23 mouse cellular contexts compared by ENCODE assay signal in genomic region chr11:118412601-118413000, GRCm38 (mm10). TPM values are rescaled to one million over a fixed set of nuclear protein-coding genes. Genes with fewer than 3 reads are reported as not detected.
DNase-seq lines count a peak whose midpoint lies in the region; ATAC-seq and TF ChIP-seq lines count a peak whose summit lies in the region.
"Had no signal": no experiment of that assay in that cellular context is flagged by ENCODE, and none has a peak within 500 bp of the region (broad histone marks: within the 10 kb centered on the region; RNA-seq: fewer than 3 reads in every experiment).

No protein-coding gene starts in this region.

- no peak for ATAC-seq in embryonic facial prominence, embryonic 13.5 days (ENCODE audit: insufficient number of reproducible peaks, insufficient read depth, low FRiP score, low TSS enrichment, low read depth)
- no peak for ATAC-seq in heart, postnatal 0 days (ENCODE audit: insufficient read depth, low read depth)
- no peak for ATAC-seq in kidney, embryonic 14.5 days (ENCODE audit: low FRiP score, low TSS enrichment)
- ATAC-seq: midbrain, embryonic 16.5 days had no signal

- 86% methylated on average over 2 of the region's 2 CpGs for WGBS in embryonic facial prominence, embryonic 13.5 days
- 84% methylated on average over 2 of the region's 2 CpGs for WGBS in embryonic facial prominence, embryonic 10.5 days
- WGBS in heart, postnatal 0 days, result 73% methylated on average over 2 of the region's 2 CpGs
- 86% methylated on average over 2 of the region's 2 CpGs for WGBS in heart, embryonic 10.5 days
- WGBS in kidney, embryonic 14.5 days, result 84% methylated on average over 2 of the region's 2 CpGs

- H3K4me1 ChIP-seq in embryonic facial prominence, embryonic 13.5 days, result peaks cover 14% of the 10 kb centered on the region
- H3K4me1 ChIP-seq in embryonic facial prominence, embryonic 10.5 days, result peaks cover 14% of the 10 kb centered on the region
- H3K4me1 ChIP-seq in heart, postnatal 0 days (ENCODE audit: control insufficient read depth, insufficient read depth), result no peaks in the 10 kb centered on the region
- peaks cover 50% of the 10 kb centered on the region for H3K4me1 ChIP-seq in heart, embryonic 10.5 days
- peaks cover 28% of the 10 kb centered on the region for H3K4me1 ChIP-seq in kidney, embryonic 14.5 days (ENCODE audit: control insufficient read depth, insufficient read depth, low read length)

- no peak for DNase-seq in embryonic facial prominence, embryonic 10.5 days (ENCODE audit: low spot score)
- no peak for DNase-seq in heart, postnatal 0 days (ENCODE audit: low spot score)
- no peak for DNase-seq in heart, embryonic 10.5 days (ENCODE audit: low spot score)
- peak; percentile 60 to 81 for DNase-seq in kidney, adult 8-10 months
- peak; percentile 44 for DNase-seq in kidney, postnatal 14 days
- DNase-seq in left cerebral cortex, adult 18-20 months (ENCODE audit: low spot score in 2 of 2), result no peak
- DNase-seq: adrenal gland, adult 8-10 months; gastrocnemius, adult 2 months; gastrocnemius, postnatal 36 days; heart, adult 2 months; layer of hippocampus, postnatal 36 days; thymus, adult 2 months; thymus, postnatal 36 days had no signal

- no peak overlapping the region for H3K4me2 ChIP-seq in embryonic facial prominence, embryonic 13.5 days
- H3K4me2 ChIP-seq in heart, postnatal 0 days (ENCODE audit: low read depth, low read length), result no peak overlapping the region
- no peak overlapping the region for H3K4me2 ChIP-seq in kidney, embryonic 14.5 days (replicated peaks; ENCODE audit: low read depth, low read length)
- H3K4me2 ChIP-seq: embryonic facial prominence, embryonic 12.5 days; liver, embryonic 15.5 days; lung, embryonic 15.5 days; midbrain, embryonic 11.5 days had no signal

- no peaks in the 10 kb centered on the region for H3K9me3 ChIP-seq in embryonic facial prominence, embryonic 13.5 days
- H3K9me3 ChIP-seq in embryonic facial prominence, embryonic 10.5 days, result no peaks in the 10 kb centered on the region
- H3K9me3 ChIP-seq in heart, postnatal 0 days (replicated peaks; ENCODE audit: control insufficient read depth, low read length), result no peaks in the 10 kb centered on the region
- H3K9me3 ChIP-seq in heart, embryonic 10.5 days, result no peaks in the 10 kb centered on the region
- no peaks in the 10 kb centered on the region for H3K9me3 ChIP-seq in kidney, embryonic 14.5 days (ENCODE audit: control insufficient read depth, low read length)
- H3K9me3 ChIP-seq: embryonic facial prominence, embryonic 12.5 days; G1E; liver, embryonic 15.5 days; lung, embryonic 15.5 days had no signal

- no peak overlapping the region for H3K27ac ChIP-seq in embryonic facial prominence, embryonic 13.5 days
- no peak overlapping the region for H3K27ac ChIP-seq in embryonic facial prominence, embryonic 10.5 days (replicated peaks)
- 0 out of 2 replicates have a peak overlapping the region, but pooled peaks have one; percentile 15 for H3K27ac ChIP-seq in heart, postnatal 0 days (ENCODE audit: low read depth)
- no peak overlapping the region for H3K27ac ChIP-seq in heart, embryonic 10.5 days
- H3K27ac ChIP-seq in kidney, embryonic 14.5 days (ENCODE audit: low read depth, low read length), result no peak overlapping the region
- H3K27ac ChIP-seq: embryonic facial prominence, embryonic 12.5 days; gastrocnemius, adult 2 months; heart, adult 2 months; liver, embryonic 15.5 days; lung, embryonic 15.5 days had no signal

- H3K36me3 ChIP-seq in embryonic facial prominence, embryonic 13.5 days, result peaks cover 97% of the 10 kb centered on the region
- H3K36me3 ChIP-seq in embryonic facial prominence, embryonic 10.5 days (replicated peaks), result peaks cover 87% of the 10 kb centered on the region
- peaks cover 44% of the 10 kb centered on the region for H3K36me3 ChIP-seq in heart, postnatal 0 days (replicated peaks; ENCODE audit: control insufficient read depth, insufficient read depth, low read length)
- peaks cover 79% of the 10 kb centered on the region for H3K36me3 ChIP-seq in heart, embryonic 10.5 days
- peaks cover 53% of the 10 kb centered on the region for H3K36me3 ChIP-seq in kidney, embryonic 14.5 days (ENCODE audit: control insufficient read depth, insufficient read depth, low read length)

- no peak for TF ChIP-seq CTCF in heart, postnatal 0 days (IDR thresholded peaks at IDR 0.05; ENCODE audit: low read depth)

- H3K27me3 ChIP-seq in embryonic facial prominence, embryonic 13.5 days, result no peaks in the 10 kb centered on the region
- no peaks in the 10 kb centered on the region for H3K27me3 ChIP-seq in embryonic facial prominence, embryonic 10.5 days (replicated peaks; ENCODE audit: low read depth, poor library complexity, severe bottlenecking)
- no peaks in the 10 kb centered on the region for H3K27me3 ChIP-seq in heart, postnatal 0 days (ENCODE audit: control insufficient read depth, insufficient read depth, low read length)
- 0 out of 2 replicates have a peak, but pooled peaks cover 3% of the 10 kb centered on the region for H3K27me3 ChIP-seq in heart, embryonic 10.5 days (ENCODE audit: insufficient read depth, poor library complexity, severe bottlenecking)
- no peaks in the 10 kb centered on the region for H3K27me3 ChIP-seq in kidney, embryonic 14.5 days (ENCODE audit: control insufficient read depth, insufficient read depth, low read length)
- H3K27me3 ChIP-seq: embryonic facial prominence, embryonic 12.5 days; liver, embryonic 15.5 days; lung, embryonic 15.5 days had no signal

- no peak overlapping the region for H3K4me3 ChIP-seq in embryonic facial prominence, embryonic 13.5 days
- no peak overlapping the region for H3K4me3 ChIP-seq in embryonic facial prominence, embryonic 10.5 days
- no peak overlapping the region for H3K4me3 ChIP-seq in heart, postnatal 0 days (ENCODE audit: low read depth, low read length)
- H3K4me3 ChIP-seq in heart, embryonic 10.5 days, result no peak overlapping the region
- no peak overlapping the region for H3K4me3 ChIP-seq in kidney, embryonic 14.5 days (ENCODE audit: low read length)
- H3K4me3 ChIP-seq: embryonic facial prominence, embryonic 12.5 days; gastrocnemius, adult 2 months; heart, adult 2 months; liver, embryonic 15.5 days; lung, embryonic 15.5 days had no signal

- no peak for TF ChIP-seq EP300 in heart, postnatal 0 days (IDR thresholded peaks at IDR 0.05; ENCODE audit: low read depth)

- H3K9ac ChIP-seq in embryonic facial prominence, embryonic 13.5 days, result 0 out of 2 replicates have a peak overlapping the region, but pooled peaks have one; percentile 49
- no peak overlapping the region for H3K9ac ChIP-seq in heart, postnatal 0 days (replicated peaks; ENCODE audit: low read depth, low read length)
- no peak overlapping the region for H3K9ac ChIP-seq in kidney, embryonic 14.5 days (ENCODE audit: low read depth, low read length)
- H3K9ac ChIP-seq: embryonic facial prominence, embryonic 12.5 days; liver, embryonic 15.5 days; lung, embryonic 15.5 days had no signal

RNA-seq across cellular contexts. Expression of gene Cant1, which starts 6.3 kb away (rescaled TPM):
- polyA plus RNA-seq in embryonic facial prominence, embryonic 13.5 days (2015; fragmentation: Nextera tagmentation; extraction: Ambion mirVana), result 28.9 and 30.7 TPM in 2 replicates
- 20.2 and 20.8 TPM in 2 replicates for polyA plus RNA-seq in embryonic facial prominence, embryonic 10.5 days (2016; fragmentation: Nextera tagmentation; extraction: Ambion mirVana)
- 28.3 and 35.5 TPM in 2 replicates for total RNA-seq in heart, postnatal 0 days (2014; rRNA removed; ENCODE audit: low replicate concordance)
- 10.4 and 12.6 TPM in 2 replicates for polyA plus RNA-seq in heart, postnatal 0 days (2015; fragmentation: Nextera tagmentation; extraction: Ambion mirVana)
- 22.4 and 23.5 TPM in 2 replicates for polyA plus RNA-seq in heart, embryonic 10.5 days (2016; fragmentation: Nextera tagmentation; extraction: Ambion mirVana)
- 19.0 and 24.1 TPM in 2 replicates for polyA plus RNA-seq in kidney, embryonic 14.5 days (2014; fragmentation: Nextera tagmentation; extraction: Ambion mirVana)
- 10 to 100 TPM; 38.7 to 40.4 TPM for total RNA-seq in left cerebral cortex, adult 18-20 months (2021)

RNA-seq across cellular contexts. Expression of gene Lgals3bp, which starts 10.7 kb away (rescaled TPM):
- polyA plus RNA-seq in embryonic facial prominence, embryonic 13.5 days (2015; fragmentation: Nextera tagmentation; extraction: Ambion mirVana), result 5.6 and 6.8 TPM in 2 replicates
- polyA plus RNA-seq in embryonic facial prominence, embryonic 10.5 days (2016; fragmentation: Nextera tagmentation; extraction: Ambion mirVana), result 0.86 and 0.88 TPM in 2 replicates
- total RNA-seq in heart, postnatal 0 days (2014; rRNA removed; ENCODE audit: low replicate concordance), result 77.9 and 83.1 TPM in 2 replicates
- polyA plus RNA-seq in heart, postnatal 0 days (2015; fragmentation: Nextera tagmentation; extraction: Ambion mirVana), result 27.6 and 28.6 TPM in 2 replicates
- polyA plus RNA-seq in heart, embryonic 10.5 days (2016; fragmentation: Nextera tagmentation; extraction: Ambion mirVana), result 5.1 and 6.2 TPM in 2 replicates
- 11.8 and 13.0 TPM in 2 replicates for polyA plus RNA-seq in kidney, embryonic 14.5 days (2014; fragmentation: Nextera tagmentation; extraction: Ambion mirVana)
- total RNA-seq in left cerebral cortex, adult 18-20 months (2021), result 10 to 100 TPM; 21.7 to 21.9 TPM

RNA-seq across cellular contexts. Expression of gene C1qtnf1, which starts 15.4 kb away (rescaled TPM):
- 14.7 and 16.5 TPM in 2 replicates for polyA plus RNA-seq in embryonic facial prominence, embryonic 13.5 days (2015; fragmentation: Nextera tagmentation; extraction: Ambion mirVana)
- polyA plus RNA-seq in embryonic facial prominence, embryonic 10.5 days (2016; fragmentation: Nextera tagmentation; extraction: Ambion mirVana), result 2.6 and 3.4 TPM in 2 replicates
- 5.8 and 12.6 TPM in 2 replicates for total RNA-seq in heart, postnatal 0 days (2014; rRNA removed; ENCODE audit: low replicate concordance)
- 7.8 and 8.3 TPM in 2 replicates for polyA plus RNA-seq in heart, postnatal 0 days (2015; fragmentation: Nextera tagmentation; extraction: Ambion mirVana)
- polyA plus RNA-seq in heart, embryonic 10.5 days (2016; fragmentation: Nextera tagmentation; extraction: Ambion mirVana), result 2.7 and 3.3 TPM in 2 replicates
- polyA plus RNA-seq in kidney, embryonic 14.5 days (2014; fragmentation: Nextera tagmentation; extraction: Ambion mirVana), result 2.8 and 4.0 TPM in 2 replicates
- total RNA-seq in left cerebral cortex, adult 18-20 months (2021), result 1 to 10 TPM; 4.3 to 4.6 TPM
- total RNA-seq: megakaryocyte, adult 5-6 weeks; neutrophil, adult 5-6 weeks had no signal
- polyA plus RNA-seq: G1E had no signal

RNA-seq across cellular contexts. Expression of gene Timp2, which starts 57.1 kb away (rescaled TPM):
- 117 and 132 TPM in 2 replicates for polyA plus RNA-seq in embryonic facial prominence, embryonic 13.5 days (2015; fragmentation: Nextera tagmentation; extraction: Ambion mirVana)
- polyA plus RNA-seq in embryonic facial prominence, embryonic 10.5 days (2016; fragmentation: Nextera tagmentation; extraction: Ambion mirVana), result 40.0 and 46.9 TPM in 2 replicates
- total RNA-seq in heart, postnatal 0 days (2014; rRNA removed; ENCODE audit: low replicate concordance), result 77.5 and 78.5 TPM in 2 replicates
- 61.9 and 65.5 TPM in 2 replicates for polyA plus RNA-seq in heart, postnatal 0 days (2015; fragmentation: Nextera tagmentation; extraction: Ambion mirVana)
- polyA plus RNA-seq in heart, embryonic 10.5 days (2016; fragmentation: Nextera tagmentation; extraction: Ambion mirVana), result 37.4 and 39.2 TPM in 2 replicates
- polyA plus RNA-seq in kidney, embryonic 14.5 days (2014; fragmentation: Nextera tagmentation; extraction: Ambion mirVana), result 58.7 and 102 TPM in 2 replicates
- 100 to 1,000 TPM; 232 to 261 TPM for total RNA-seq in left cerebral cortex, adult 18-20 months (2021)
- total RNA-seq: G1E had no signal
- polyA plus RNA-seq: G1E had no signal

Comparison
In these comparisons a context has a peak if more than half of its experiments do, and no peak if none do; other contexts are left out.
1. DNase-seq: peak in kidney, adult 8-10 months (2 of 2) and kidney, postnatal 14 days (single experiment); none in embryonic facial prominence, embryonic 10.5 days (single experiment), heart, postnatal 0 days (single experiment), heart, embryonic 10.5 days (single experiment) and left cerebral cortex, adult 18-20 months (0 of 2).